Mouse (Mus musculus): Measurements from ENCODE around the gene Bcdin3d.

DNA sequence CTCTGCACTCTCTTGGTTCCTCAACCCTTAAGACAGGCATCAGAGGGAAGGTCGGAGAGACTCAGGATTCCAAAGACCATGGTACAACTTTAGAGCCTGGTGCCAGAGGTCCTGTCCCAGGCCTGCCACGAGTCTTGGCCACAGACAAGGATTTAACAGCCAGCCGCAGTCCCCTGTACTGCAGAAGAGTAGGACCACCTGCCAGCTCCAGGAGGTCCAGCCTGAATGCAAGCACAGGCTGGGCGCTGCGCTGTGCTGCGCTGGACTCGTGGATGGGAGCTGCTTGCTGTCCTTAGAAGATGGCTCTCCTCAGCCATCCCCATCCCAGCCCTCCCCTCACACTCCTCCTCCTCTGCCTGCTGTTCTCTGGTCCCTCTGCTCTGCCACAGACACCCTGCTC lies 43.2 kb upstream of the Bcdin3d start:
- TF ChIP-seq POLR2A (IDR thresholded peaks at IDR 0.05; ENCODE audit: borderline replicate concordance, low read depth, low read length) (no peak), CTCF (IDR thresholded peaks at IDR 0.05; ENCODE audit: low read depth, low read length) (no peak)
